Mouse (Mus musculus) heart, adult 2 months (tissue): Measurements from ENCODE around the gene 4921507P07Rik. TPM values are rescaled to one million over a fixed set of nuclear protein-coding genes. Genes with fewer than 3 reads are reported as not detected.
A peak's percentile ranks its signal among the peaks of the same experiment; 100 is the strongest.

ENCODE experiments used
- DNase-seq, 2 experiments: peaks; one replicate each; pipeline ENCODE4 v3.0.0; 2021
- H3K27ac ChIP-seq: fragments of 200-600 bp; 2 replicates; pipeline ENCODE4 v1.8.1; 2022
- H3K27me3 ChIP-seq: fragments of 200-500 bp; 2 replicates; pipeline ENCODE4 v1.6.1; 2012; ENCODE audit warnings: mild to moderate bottlenecking, low read length, inconsistent platforms, mixed read lengths; ENCODE audit not compliant: control insufficient read depth, insufficient read depth
- H3K36me3 ChIP-seq: fragments of 200-500 bp; 2 replicates; pipeline ENCODE4 v1.6.1; 2012; ENCODE audit warnings: low read length, inconsistent platforms; ENCODE audit not compliant: control insufficient read depth, insufficient read depth
- H3K4me1 ChIP-seq: fragments of 200-500 bp; 2 replicates; pipeline ENCODE4 v1.6.1; 2011; ENCODE audit warnings: low read length; ENCODE audit not compliant: control insufficient read depth, insufficient read depth
- H3K4me3 ChIP-seq: fragments of 200-600 bp; 2 replicates; pipeline ENCODE4 v1.8.1; 2022
- H3K79me2 ChIP-seq: fragments of 200-500 bp; replicated peaks from 2 replicates; pipeline ENCODE4 v1.6.1; 2012; ENCODE audit warnings: mild to moderate bottlenecking, inconsistent platforms, low read length, moderate library complexity, mixed read lengths; ENCODE audit not compliant: control insufficient read depth, insufficient read depth
- H3K9ac ChIP-seq: fragments of 200-500 bp; 2 replicates; pipeline ENCODE4 v1.6.1; 2012; ENCODE audit warnings: low read depth, mild to moderate bottlenecking, control low read depth, inconsistent platforms, low read length, mixed read lengths
- CTCF ChIP-seq: fragments of 200-600 bp; IDR thresholded peaks from 2 replicates; pipeline ENCODE4 v1.8.1; 2022; ENCODE audit warnings: antibody characterized with exemption, mild to moderate bottlenecking, moderate library complexity
- EP300 ChIP-seq: fragments of 200-500 bp; IDR thresholded peaks from 2 replicates; pipeline ENCODE4 v1.6.1; 2011; ENCODE audit warnings: low read depth, low read length, control low read depth; ENCODE audit not compliant: insufficient read depth
- POLR2A ChIP-seq: fragments of 200-500 bp; IDR thresholded peaks from 2 replicates; pipeline ENCODE4 v1.6.1; 2011; ENCODE audit warnings: mild to moderate bottlenecking, low read depth, low read length, control low read depth; ENCODE audit not compliant: insufficient read depth
- whole genome bisulfite sequencing: fragments of 180-500 bp; shearing (Covaris S2); methylation state at CpG from one replicate; pipeline ENCODE4 v1.1.7; 2018; 5-methylcytosine and 5-hydroxymethylcytosine counted together
- intact Hi-C: fragments of 180-260 bp; cut with DNase I; formaldehyde crosslinking; loops from one replicate; pipeline ENCODE4 v1.15.1; 2025
- polyA plus RNA-seq: library from polyadenylated mRNA; depleted of rRNA; stranded (reverse); fragments of >200 nt; gene quantifications from 2 replicates; pipeline ENCODE4 v1.2.3, GENCODE M21; 2012
- total RNA-seq, 2 experiments: library from RNA; stranded (reverse); gene quantifications; 2 replicates each; pipeline ENCODE4 v1.2.3; 2021

Gene 4921507P07Rik
- total and polyA plus RNA-seq, 3 experiments, result 0.20 to 0.29 (median 0.29) TPM

- no peak for DNase-seq
- Histone ChIP-seq H3K27me3 (no peaks in the 10 kb centered on the region), H3K4me3 (no peak overlapping the region), H3K9ac (no peak overlapping the region), H3K79me2 (no peaks in the 10 kb centered on the region), H3K4me1 (no peaks in the 10 kb centered on the region), H3K27ac (no peak overlapping the region), H3K36me3 (no peaks in the 10 kb centered on the region)
- 77% methylated on average over 5 of the region's 5 CpGs for WGBS
- intact Hi-C loops, result no loop called here
- TF ChIP-seq CTCF (no peak), POLR2A (no peak), EP300 (no peak)
Measured at GRCm38 (mm10) chr6:50552881-50553518, 43.4 kb downstream of the 4921507P07Rik start.

GRCm38 (mm10) chr6:50549791-50550190 lies 46.6 kb downstream of the 4921507P07Rik start:
- intact Hi-C loops, result no loop called here
- 73% methylated on average over 7 of the region's 7 CpGs for WGBS
- DNase-seq, result no peak

GRCm38 (mm10) chr6:50549051-50549450 lies 47.4 kb downstream of the 4921507P07Rik start:
- Histone ChIP-seq H3K4me1 (no peaks in the 10 kb centered on the region), H3K79me2 (no peaks in the 10 kb centered on the region), H3K27ac (no peak overlapping the region), H3K36me3 (no peaks in the 10 kb centered on the region), H3K4me3 (no peak overlapping the region), H3K27me3 (no peaks in the 10 kb centered on the region), H3K9ac (no peak overlapping the region)
- 76% methylated on average over 5 of the region's 5 CpGs for WGBS
- no peak for TF ChIP-seq POLR2A
- TF ChIP-seq CTCF, result no peak
- no peak for TF ChIP-seq EP300
- intact Hi-C loops, result no loop called here
- no peak for DNase-seq

More at GRCm38 (mm10) chr6:50549791-50550190, 46.6 kb downstream of the 4921507P07Rik start:
- TF ChIP-seq EP300 (no peak), POLR2A (no peak)
- no peak overlapping the region for H3K9ac ChIP-seq
- no peak overlapping the region for H3K27ac ChIP-seq
- no peaks in the 10 kb centered on the region for H3K4me1 ChIP-seq
- H3K79me2 ChIP-seq, result no peaks in the 10 kb centered on the region
- no peaks in the 10 kb centered on the region for H3K36me3 ChIP-seq
- H3K27me3 ChIP-seq, result no peaks in the 10 kb centered on the region
- no peak overlapping the region for H3K4me3 ChIP-seq

- 20% methylated on average over 10 of the region's 10 CpGs for WGBS
- H3K9ac ChIP-seq, result no peak overlapping the region
- no peaks in the 10 kb centered on the region for H3K27me3 ChIP-seq
- no peak overlapping the region for H3K27ac ChIP-seq
- intact Hi-C loops, result no loop called here
- H3K36me3 ChIP-seq, result no peaks in the 10 kb centered on the region
- no peak overlapping the region for H3K4me3 ChIP-seq
- no peaks in the 10 kb centered on the region for H3K4me1 ChIP-seq
- DNase-seq, result peak in 1 of 2 experiments; percentile 24
- TF ChIP-seq CTCF (peak; percentile 94), EP300 (no peak)
- H3K79me2 ChIP-seq, result no peaks in the 10 kb centered on the region
Measured at GRCm38 (mm10) chr6:50545412-50546043, 50.9 kb downstream of the 4921507P07Rik start.

GRCm38 (mm10) chr6:50542535-50542934 lies 53.9 kb downstream of the 4921507P07Rik start:
- Histone ChIP-seq H3K79me2 (no peaks in the 10 kb centered on the region), H3K9ac (no peak overlapping the region), H3K27ac (no peak overlapping the region), H3K27me3 (no peaks in the 10 kb centered on the region), H3K36me3 (no peaks in the 10 kb centered on the region), H3K4me1 (no peaks in the 10 kb centered on the region), H3K4me3 (no peak overlapping the region)
- no peak for DNase-seq
- intact Hi-C loops, result no loop called here
- no peak for TF ChIP-seq POLR2A
- no peak for TF ChIP-seq EP300
- no peak for TF ChIP-seq CTCF
- WGBS, result 96% methylated on average over 1 of the region's 1 CpGs

GRCm38 (mm10) chr6:50539641-50540040 lies 56.8 kb downstream of the 4921507P07Rik start:
- H3K4me1 ChIP-seq, result no peaks in the 10 kb centered on the region; the same call in 1 of the 2 replicates
- intact Hi-C loops, result loop anchor here (5.0 to 10.0 kb wide), 2 partner anchors 427 to 1025 kb away; partner anchors contain the start of gene Mpp6
- no peak overlapping the region for H3K9ac ChIP-seq
- 36% methylated on average over 1 of the region's 1 CpGs for whole genome bisulfite sequencing
- H3K27me3 ChIP-seq, result no peaks in the 10 kb centered on the region
- no peaks in the 10 kb centered on the region for H3K79me2 ChIP-seq
- H3K36me3 ChIP-seq, result no peaks in the 10 kb centered on the region
- TF ChIP-seq POLR2A (no peak), EP300 (no peak), CTCF (no peak)
- no peak for DNase-seq
- no peak overlapping the region for H3K27ac ChIP-seq
- no peak overlapping the region for H3K4me3 ChIP-seq
